Mouse (Mus musculus) heart, embryonic 15.5 days (tissue): ENCODE measurements around the gene Lhx1. TPM values are rescaled to one million over a fixed set of nuclear protein-coding genes. Genes with fewer than 3 reads are reported as not detected.

Experiments
- ATAC-seq: fragments of 200-750 bp; cut with Nextera tagmentation; replicated peaks from 2 replicates; pipeline ENCODE4 v1.8.0; 2017; ENCODE audit warnings: low read depth, moderate TSS enrichment; ENCODE audit not compliant: insufficient number of reproducible peaks, insufficient read depth, low FRiP score
- H3K27ac ChIP-seq: fragments of 300-500 bp; sonication (generic); 2 replicates; pipeline ENCODE4 v1.5.1; 2015; ENCODE audit warnings: mild to moderate bottlenecking, inconsistent platforms
- H3K27me3 ChIP-seq: fragments of 300-500 bp; sonication (generic); 2 replicates; pipeline ENCODE4 v1.6.1; 2015; ENCODE audit warnings: inconsistent platforms
- H3K36me3 ChIP-seq: fragments of 300-500 bp; sonication (generic); 2 replicates; pipeline ENCODE4 v1.6.1; 2015; ENCODE audit warnings: mild to moderate bottlenecking, inconsistent platforms
- H3K4me1 ChIP-seq: fragments of 300-500 bp; sonication (generic); replicated peaks from 2 replicates; pipeline ENCODE4 v1.6.1; 2015; ENCODE audit warnings: inconsistent platforms
- H3K4me2 ChIP-seq: fragments of 300-500 bp; sonication (generic); 2 replicates; pipeline ENCODE4 v1.6.1; 2015; ENCODE audit warnings: inconsistent platforms, mild to moderate bottlenecking, moderate library complexity
- H3K4me3 ChIP-seq: fragments of 300-500 bp; sonication (generic); 2 replicates; pipeline ENCODE4 v1.5.1; 2015; ENCODE audit warnings: mild to moderate bottlenecking, inconsistent platforms
- H3K9ac ChIP-seq: fragments of 300-500 bp; sonication (generic); 2 replicates; pipeline ENCODE4 v1.6.1; 2015; ENCODE audit warnings: mild to moderate bottlenecking, inconsistent platforms
- H3K9me3 ChIP-seq: fragments of 300-500 bp; sonication (generic); replicated peaks from 2 replicates; pipeline ENCODE4 v1.6.1; 2016; ENCODE audit warnings: inconsistent platforms
- WGBS: fragments of 180-500 bp; shearing (Covaris S2); methylation state at CpG from one replicate; pipeline ENCODE4 v1.1.7; 2015; ENCODE audit warnings: mixed read lengths; 5-methylcytosine and 5-hydroxymethylcytosine counted together
- polyA plus RNA-seq: library from polyadenylated mRNA; unstranded; fragments of >200 nt; fragmentation: Nextera tagmentation; extraction: Ambion mirVana; gene quantifications from 2 replicates; pipeline ENCODE4 v1.2.1, GENCODE M21; 2015

Gene Lhx1
- polyA plus RNA-seq, 1 experiment from 2014 or later, result not detected

GRCm38 (mm10) chr11:84475991-84476390 is 49.3 kb downstream of the Lhx1 start:
- no peaks in the 10 kb centered on the region for H3K27me3 ChIP-seq
- no peak overlapping the region for H3K4me3 ChIP-seq
- no peak overlapping the region for H3K4me2 ChIP-seq
- no peak for ATAC-seq
- peaks cover 9% of the 10 kb centered on the region; the same call in 1 of the 2 replicates for H3K36me3 ChIP-seq
- WGBS, result 92% methylated on average over 4 of the region's 4 CpGs
- H3K27ac ChIP-seq, result no peak overlapping the region
- H3K9ac ChIP-seq, result no peak overlapping the region
- H3K9me3 ChIP-seq, result no peaks in the 10 kb centered on the region
- H3K4me1 ChIP-seq, result peaks cover 4% of the 10 kb centered on the region; the same call in 1 of the 2 replicates

GRCm38 (mm10) chr11:84473093-84473667 is 52.2 kb downstream of the Lhx1 start:
- WGBS, result 46% methylated on average over 4 of the region's 4 CpGs
- Histone ChIP-seq H3K4me3 (no peak overlapping the region), H3K9ac (no peak overlapping the region), H3K4me1 (no peaks in the 10 kb centered on the region), H3K36me3 (peaks cover 18% of the 10 kb centered on the region; the same call in 1 of the 2 replicates), H3K27me3 (no peaks in the 10 kb centered on the region), H3K9me3 (no peaks in the 10 kb centered on the region), H3K27ac (no peak overlapping the region), H3K4me2 (no peak overlapping the region)
- ATAC-seq, result no peak

Other genes starting within 250 kb of the Lhx1 start
- 26.2 and 28.3 TPM in 2 replicates for gene Aatf, start 12.0 kb downstream of the Lhx1 start, polyA plus RNA-seq